Mouse (Mus musculus) neutrophil, adult 59 days (primary cell): ENCODE results near the gene Ciao2b. TPM values are rescaled to one million over a fixed set of nuclear protein-coding genes. Genes with fewer than 3 reads are reported as not detected.

Experiments used
- total RNA-seq, 2 experiments: library from RNA; stranded (reverse); gene quantifications; 1 replicate in 1 of 2; 2 replicates in 1 of 2; pipeline ENCODE4 v1.2.4; 2023

Ciao2b gene
- total RNA-seq = 10 to 100 TPM; 13.8 to 16.1 TPM

GRCm38 (mm10) chr8:104641426-104642323, at the start of gene Ciao2b:
Gene Ciao2b, minus strand, starts transcription at chr8:104641965.

GRCm38 (mm10) chr8:104630981-104631663, 10.6 kb downstream of the Ciao2b start, which contains the start of gene Rrad:
Gene Rrad, minus strand, starts transcription at chr8:104631327.

GRCm38 (mm10) chr8:104624161-104624560, 17.6 kb downstream of the Ciao2b start, which contains the start of gene Cdh16:
Gene Cdh16, minus strand, starts transcription at chr8:104624396.

GRCm38 (mm10) chr8:104591133-104591834, 50.5 kb downstream of the Ciao2b start, which contains the start of gene Pdp2:
Gene Pdp2, plus strand, starts transcription at chr8:104591451.

Other genes with a start within 250 kb of the Ciao2b start
- gene Cmtm4, start 246.2 kb downstream of the Ciao2b start, total RNA-seq = under 1 TPM; 0.49 to 0.86 TPM
- gene Dync1li2, start 198.9 kb downstream of the Ciao2b start, total RNA-seq = 10 to 100 TPM; 45.2 to 65.7 TPM
- gene Terb1, start 132.1 kb downstream of the Ciao2b start, total RNA-seq = not detected
- 10 to 100 TPM; 11.6 to 13.2 TPM for gene Nae1, start 107.3 kb downstream of the Ciao2b start, total RNA-seq
- gene Car7, start 107.3 kb downstream of the Ciao2b start, total RNA-seq = not detected
- 1 to 10 TPM; 3.6 to 3.7 TPM for gene Pdp2, start 50.5 kb downstream of the Ciao2b start, total RNA-seq
- not detected for gene Cdh16, start 17.6 kb downstream of the Ciao2b start, total RNA-seq
- 1 to 10 TPM; 1.1 to 3.6 TPM for gene Rrad, start 10.6 kb downstream of the Ciao2b start, total RNA-seq
- not detected for gene Ces2a, start 92.0 kb upstream of the Ciao2b start, total RNA-seq
- gene Ces2b, start 189.6 kb upstream of the Ciao2b start, total RNA-seq = not detected
- not detected for gene Ces2c, start 205.1 kb upstream of the Ciao2b start, total RNA-seq